Mouse (Mus musculus) forebrain, embryonic 16.5 days (tissue): ENCODE data around the gene Ric8b. TPM values are rescaled to one million over a fixed set of nuclear protein-coding genes. Genes with fewer than 3 reads are reported as not detected.

Experiments
- ATAC-seq: fragments of 200-750 bp; cut with Nextera tagmentation; 2 replicates; pipeline ENCODE4 v1.8.0; 2017; ENCODE audit warnings: mild to moderate bottlenecking, moderate library complexity
- H3K27ac ChIP-seq: fragments of 300-500 bp; sonication (generic); 2 replicates; pipeline ENCODE4 v1.5.1; 2014; ENCODE audit warnings: low read length, control low read depth
- H3K27me3 ChIP-seq: fragments of 300-500 bp; sonication (generic); replicated peaks from 2 replicates; pipeline ENCODE4 v1.6.1; 2014; ENCODE audit warnings: low read length; ENCODE audit not compliant: control insufficient read depth, insufficient read depth
- H3K36me3 ChIP-seq: fragments of 300-500 bp; sonication (generic); 2 replicates; pipeline ENCODE4 v1.6.1; 2014; ENCODE audit not compliant: control insufficient read depth, insufficient read depth
- H3K4me1 ChIP-seq: fragments of 300-500 bp; sonication (generic); replicated peaks from 2 replicates; pipeline ENCODE4 v1.6.1; 2014; ENCODE audit warnings: low read length; ENCODE audit not compliant: control insufficient read depth, insufficient read depth
- H3K4me2 ChIP-seq: fragments of 300-500 bp; sonication (generic); 2 replicates; pipeline ENCODE4 v1.6.1; 2014; ENCODE audit warnings: mild to moderate bottlenecking, low read length, control low read depth
- H3K4me3 ChIP-seq: fragments of 300-500 bp; sonication (generic); replicated peaks from 2 replicates; pipeline ENCODE4 v1.5.1; 2014; ENCODE audit warnings: mild to moderate bottlenecking, low read length, control low read depth
- H3K9ac ChIP-seq: fragments of 300-500 bp; sonication (generic); replicated peaks from 2 replicates; pipeline ENCODE4 v1.6.1; 2014; ENCODE audit warnings: low read depth, low read length, control low read depth
- H3K9me3 ChIP-seq: fragments of 300-500 bp; sonication (generic); 2 replicates; pipeline ENCODE4 v1.6.1; 2016; ENCODE audit warnings: low read length; ENCODE audit not compliant: control insufficient read depth
- WGBS: fragments of 180-500 bp; shearing (Covaris S2); extraction: QIAGEN DNeasy Blood & Tissue Kit; methylation state at CpG from one replicate; pipeline ENCODE4 v1.1.7; 2014; 5-methylcytosine and 5-hydroxymethylcytosine counted together
- polyA plus RNA-seq: library from polyadenylated mRNA; unstranded; fragments of >200 nt; fragmentation: Nextera tagmentation; extraction: Ambion mirVana; gene quantifications from 2 replicates; pipeline ENCODE4 v1.2.1, GENCODE M21; 2015

Ric8b gene
- polyA plus RNA-seq, 1 experiment from 2014 or later: 48.4 TPM

- ATAC-seq: no peak
- Histone ChIP-seq H3K4me2 (no peak overlapping the region), H3K4me1 (peaks cover 10% of the 10 kb centered on the region), H3K27me3 (peaks cover 7% of the 10 kb centered on the region; the same call in 1 of the 2 replicates), H3K9ac (no peak overlapping the region), H3K36me3 (peaks cover 4% of the 10 kb centered on the region; the same call in 1 of the 2 replicates), H3K27ac (no peak overlapping the region), H3K9me3 (no peaks in the 10 kb centered on the region), H3K4me3 (no peak overlapping the region)
- WGBS: 81% methylated on average over 7 of the region's 7 CpGs
These were observed 89.3 kb downstream of the Ric8b start for GRCm38 (mm10) chr10:85006573-85007310.

GRCm38 (mm10) chr10:85007861-85008840 is 90.7 kb downstream of the Ric8b start:
- no peak overlapping the region for H3K9ac ChIP-seq
- ATAC-seq: peak; percentile 83
- WGBS: 16% methylated on average over 11 of the region's 11 CpGs

DNA sequence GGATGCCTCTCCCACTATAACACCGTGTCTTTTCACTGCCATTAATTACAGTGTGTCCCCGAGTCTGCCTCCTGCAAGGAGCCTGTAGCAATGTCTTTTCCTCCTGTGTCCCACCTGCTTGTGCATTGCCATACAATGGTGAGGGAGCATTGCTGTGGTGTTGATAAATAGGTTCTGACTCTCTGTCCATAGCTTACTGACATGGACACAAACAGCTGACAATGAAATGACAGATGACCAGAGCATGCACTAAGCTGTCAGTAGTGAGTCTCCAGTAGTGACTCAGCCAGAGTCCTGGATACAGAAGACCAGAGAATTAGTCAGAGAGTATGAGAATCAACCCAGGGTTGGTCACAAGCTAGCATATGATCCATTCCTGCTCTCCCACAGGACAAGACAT is 93.7 kb downstream of the Ric8b start:
- Histone ChIP-seq H3K27ac (no peak overlapping the region), H3K27me3 (0 out of 2 replicates have a peak, but pooled peaks cover 2% of the 10 kb centered on the region), H3K9me3 (no peaks in the 10 kb centered on the region), H3K4me1 (peaks cover 13% of the 10 kb centered on the region), H3K4me3 (no peak overlapping the region), H3K9ac (no peak overlapping the region), H3K36me3 (peaks cover 8% of the 10 kb centered on the region), H3K4me2 (no peak overlapping the region)
- no peak for ATAC-seq
- WGBS: 60% methylated on average over 2 of the region's 2 CpGs

More at GRCm38 (mm10) chr10:85007861-85008840, 90.7 kb downstream of the Ric8b start:
- Histone ChIP-seq H3K27ac (0 out of 2 replicates have a peak overlapping the region, but pooled peaks have one; percentile 13), H3K4me1 (peaks cover 10% of the 10 kb centered on the region), H3K9me3 (no peaks in the 10 kb centered on the region), H3K4me2 (no peak overlapping the region), H3K27me3 (peaks cover 7% of the 10 kb centered on the region; the same call in 1 of the 2 replicates), H3K36me3 (peaks cover 4% of the 10 kb centered on the region; the same call in 1 of the 2 replicates), H3K4me3 (no peak overlapping the region)

- H3K9me3 ChIP-seq: no peaks in the 10 kb centered on the region
- H3K27ac ChIP-seq: no peak overlapping the region
- H3K36me3 ChIP-seq: peaks cover 15% of the 10 kb centered on the region
- H3K4me1 ChIP-seq: peaks cover 10% of the 10 kb centered on the region
- ATAC-seq: peak; percentile 62
- H3K4me3 ChIP-seq: no peak overlapping the region
- H3K4me2 ChIP-seq: no peak overlapping the region
- 0 out of 2 replicates have a peak, but pooled peaks cover 2% of the 10 kb centered on the region for H3K27me3 ChIP-seq
- H3K9ac ChIP-seq: no peak overlapping the region
- WGBS: 8% methylated on average over 1 of the region's 1 CpGs
These were observed 96.0 kb downstream of the Ric8b start for GRCm38 (mm10) chr10:85013464-85013863.

- H3K9ac ChIP-seq: no peak overlapping the region
- H3K27me3 ChIP-seq: 0 out of 2 replicates have a peak, but pooled peaks cover 2% of the 10 kb centered on the region
These were observed 96.6 kb downstream of the Ric8b start for GRCm38 (mm10) chr10:85013924-85014428.

GRCm38 (mm10) chr10:85014456-85014976 is 97.1 kb downstream of the Ric8b start:
- peaks cover 20% of the 10 kb centered on the region for H3K36me3 ChIP-seq
- WGBS: 7% methylated on average over 9 of the region's 9 CpGs
- no peak overlapping the region for H3K4me3 ChIP-seq
- no peak for ATAC-seq
- H3K4me2 ChIP-seq: no peak overlapping the region
- no peak overlapping the region for H3K27ac ChIP-seq
- no peaks in the 10 kb centered on the region for H3K9me3 ChIP-seq
- no peak overlapping the region for H3K9ac ChIP-seq
- H3K27me3 ChIP-seq: 0 out of 2 replicates have a peak, but pooled peaks cover 2% of the 10 kb centered on the region
- peaks cover 3% of the 10 kb centered on the region for H3K4me1 ChIP-seq

More at GRCm38 (mm10) chr10:85013924-85014428, 96.6 kb downstream of the Ric8b start:
- Histone ChIP-seq H3K4me2 (no peak overlapping the region), H3K9me3 (no peaks in the 10 kb centered on the region), H3K4me3 (no peak overlapping the region), H3K4me1 (peaks cover 6% of the 10 kb centered on the region), H3K27ac (no peak overlapping the region), H3K36me3 (peaks cover 18% of the 10 kb centered on the region)
- WGBS: 15% methylated on average over 8 of the region's 8 CpGs
- no peak for ATAC-seq

- Histone ChIP-seq H3K4me2 (no peak overlapping the region), H3K27ac (peak overlapping the region; percentile 51; the same call in 1 of the 2 replicates), H3K4me3 (no peak overlapping the region), H3K27me3 (no peaks in the 10 kb centered on the region), H3K4me1 (peaks cover 17% of the 10 kb centered on the region), H3K9ac (no peak overlapping the region), H3K9me3 (no peaks in the 10 kb centered on the region), H3K36me3 (peaks cover 7% of the 10 kb centered on the region)
- ATAC-seq: peak; percentile 86
- WGBS: 11% methylated on average over 11 of the region's 11 CpGs
These were observed 105.4 kb downstream of the Ric8b start for GRCm38 (mm10) chr10:85022647-85023312.

- Histone ChIP-seq H3K4me1 (peaks cover 17% of the 10 kb centered on the region), H3K9me3 (no peaks in the 10 kb centered on the region), H3K9ac (0 out of 2 replicates have a peak overlapping the region, but pooled peaks have one; percentile 10), H3K4me2 (no peak overlapping the region), H3K27me3 (no peaks in the 10 kb centered on the region), H3K4me3 (no peak overlapping the region), H3K27ac (peak overlapping the region; percentile 51), H3K36me3 (peaks cover 7% of the 10 kb centered on the region)
- WGBS: 8% methylated on average over 6 of the region's 6 CpGs
- peak; percentile 84 for ATAC-seq
These were observed 105.9 kb downstream of the Ric8b start for GRCm38 (mm10) chr10:85023313-85023666.
